Mouse (Mus musculus) layer of hippocampus, postnatal 25 days (tissue): ENCODE measurements around the gene Rbsn. TPM values are rescaled to one million over a fixed set of nuclear protein-coding genes. Genes with fewer than 3 reads are reported as not detected.

Experiments used
- DNase-seq, 2 experiments: peaks; one replicate each; pipeline ENCODE4 v3.0.0; 2022; ENCODE audit warnings: mixed read lengths in 2 of 2, low spot score in 1 of 2; ENCODE audit errors: extremely low spot score in 1 of 2
- total RNA-seq, 2 experiments: library from RNA; stranded (reverse); gene quantifications; 2 replicates each; pipeline ENCODE4 v1.2.3; 2021

The Rbsn gene
- total RNA-seq, 2 experiments from 2014 or later = 36.1 to 38.7 TPM

DNA sequence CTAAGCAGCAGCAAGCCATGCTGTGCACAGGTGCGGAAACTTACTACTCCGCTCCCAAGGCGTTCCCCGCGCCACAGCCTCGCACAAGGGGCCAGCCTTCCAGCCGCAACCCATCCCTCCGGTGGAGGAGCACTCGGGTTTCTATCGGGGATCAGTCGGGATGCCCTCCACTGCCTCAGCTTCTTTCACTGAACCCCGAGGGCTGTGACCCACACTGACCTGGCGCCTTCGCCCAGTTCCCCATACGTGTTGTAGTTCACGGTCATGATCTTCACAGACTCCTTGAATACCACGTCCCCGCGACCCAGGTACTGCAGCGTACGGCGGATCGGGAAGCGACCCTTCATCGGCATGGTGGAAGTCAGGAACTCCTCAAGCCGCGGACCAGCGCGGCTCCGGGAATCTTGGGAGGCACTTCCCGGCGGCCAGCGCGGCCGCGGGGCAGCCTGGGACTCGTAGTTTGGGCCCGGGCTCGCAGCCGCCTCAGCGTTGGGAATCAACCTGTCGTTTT is 31.0 kb downstream of the Rbsn start, which contains the start of gene Mrps25:
Mrps25 (minus strand) TSS at position 413 of the 511 bp plus-strand sequence.
- DNase-seq = peak; percentile 70 to 71

- no peak for DNase-seq
Observed at GRCm38 (mm10) chr6:92176450-92176849, 38.3 kb downstream of the Rbsn start.

DNA sequence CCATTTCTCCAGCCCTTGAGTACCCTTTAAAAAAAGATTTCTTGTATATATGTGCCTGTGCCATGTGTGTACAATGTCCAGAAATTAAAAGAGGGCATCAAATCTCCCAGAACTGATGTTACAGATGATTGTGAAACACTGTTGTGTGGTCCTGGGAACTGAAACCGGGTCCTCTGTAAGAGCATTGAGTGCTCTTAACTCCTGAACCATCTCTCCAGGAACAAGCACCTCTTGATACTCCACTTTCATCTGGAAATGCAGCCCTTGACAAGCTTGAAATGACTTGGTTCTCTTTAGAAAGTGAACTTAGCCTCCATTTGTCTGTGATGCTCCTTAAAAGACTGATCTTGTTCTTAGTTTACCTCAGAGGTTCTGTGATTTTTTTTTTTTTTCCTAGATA is 52.0 kb downstream of the Rbsn start:
- no peak for DNase-seq

GRCm38 (mm10) chr6:92158801-92159200 is 55.9 kb downstream of the Rbsn start:
- no peak for DNase-seq

- no peak for DNase-seq
Observed at GRCm38 (mm10) chr6:92153774-92154173, 61.0 kb downstream of the Rbsn start.

DNA sequence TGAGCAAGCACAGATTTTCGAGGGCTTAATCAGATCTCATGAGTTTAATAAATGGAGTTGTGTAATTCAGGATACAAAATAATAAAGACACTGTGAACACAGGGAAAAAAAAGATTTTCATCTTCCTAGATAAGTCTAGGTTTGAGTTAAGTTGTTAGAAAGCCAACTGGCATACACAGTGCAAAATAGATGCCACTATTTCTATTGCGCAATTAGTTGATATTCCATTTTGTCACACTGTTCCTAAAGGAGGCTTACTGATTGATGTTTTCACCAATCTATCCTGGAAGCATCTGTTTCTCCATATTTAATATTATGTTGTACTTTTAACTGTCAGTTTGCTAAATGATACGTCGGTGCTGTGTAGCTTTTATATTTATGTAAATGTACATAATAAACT is 68.8 kb downstream of the Rbsn start:
- DNase-seq = no peak

Other genes starting within 250 kb of the Rbsn start
- gene Fgd5, start 236.0 kb downstream of the Rbsn start, total RNA-seq = 1 to 10 TPM; 5.3 to 5.5 TPM
- gene Nr2c2, start 123.5 kb downstream of the Rbsn start, total RNA-seq = 10 to 100 TPM; 84.3 to 90.7 TPM
- 10 to 100 TPM; 50.0 to 56.0 TPM for gene Mrps25, start 30.9 kb downstream of the Rbsn start, total RNA-seq
- 1 to 10 TPM; 1.3 to 1.7 TPM for gene Trh, start 29.7 kb upstream of the Rbsn start, total RNA-seq